Mouse (Mus musculus) G1E (cell line): ENCODE results near the gene Rb1. TPM values are rescaled to one million over a fixed set of nuclear protein-coding genes. Genes with fewer than 3 reads are reported as not detected.

ENCODE experiments used
- ATAC-seq: 2 replicates; pipeline ENCODE4 v1.8.0; 2016; ENCODE audit warnings: mild to moderate bottlenecking; ENCODE audit not compliant: insufficient number of reproducible peaks, poor library complexity, low FRiP score, severe bottlenecking; ENCODE audit errors: extremely low read depth
- DNase-seq: peaks from one replicate; pipeline ENCODE4 v3.0.0; 2012; ENCODE audit warnings: low spot score
- H3K27me3 ChIP-seq: 2 replicates; pipeline ENCODE4 v1.6.1; 2012; ENCODE audit warnings: mild to moderate bottlenecking, low read length, inconsistent platforms; ENCODE audit not compliant: insufficient read depth
- H3K36me3 ChIP-seq: replicated peaks from 2 replicates; pipeline ENCODE3; 2012; ENCODE audit warnings: mild to moderate bottlenecking, inconsistent platforms
- H3K4me1 ChIP-seq: 2 replicates; pipeline ENCODE4 v1.6.1; 2012; ENCODE audit warnings: low read depth, low read length, inconsistent platforms, mixed read lengths; ENCODE audit not compliant: insufficient read depth
- H3K4me3 ChIP-seq: 2 replicates; pipeline ENCODE4 v1.5.1; 2012; ENCODE audit warnings: low read depth, mild to moderate bottlenecking, inconsistent platforms, low read length, moderate library complexity, mixed read lengths
- H3K9me3 ChIP-seq: replicated peaks from 2 replicates; pipeline ENCODE4 v1.6.1; 2012; ENCODE audit warnings: inconsistent platforms
- CTCF ChIP-seq: IDR thresholded peaks from 2 replicates; pipeline ENCODE4 v1.5.1; 2012; ENCODE audit warnings: low read depth, low read length, inconsistent platforms, mixed read lengths
- GATA1 ChIP-seq: IDR thresholded peaks from 2 replicates; pipeline ENCODE4 v1.6.1; 2012; ENCODE audit warnings: borderline replicate concordance, low read length, inconsistent platforms, mixed read lengths
- GATA2 ChIP-seq: IDR thresholded peaks from 2 replicates; pipeline ENCODE4 v1.6.1; 2012; ENCODE audit warnings: low read depth, low read length, inconsistent platforms, borderline replicate concordance
- POLR2AphosphoS5 ChIP-seq: IDR thresholded peaks from 2 replicates; pipeline ENCODE4 v1.6.1; 2012; ENCODE audit warnings: low read depth, low read length, inconsistent platforms; ENCODE audit not compliant: insufficient replicate concordance
- TAL1 ChIP-seq: conservative IDR thresholded peaks from 2 replicates; pipeline ENCODE4 v1.6.1; 2012; ENCODE audit warnings: low read depth, low read length, inconsistent platforms, mixed read lengths
- polyA plus RNA-seq: library from polyadenylated mRNA; stranded (reverse); fragments of >175 nt; gene quantifications from 2 replicates; pipeline ENCODE4 v1.2.3, GENCODE M21; 2012
- total RNA-seq, 2 experiments: library from RNA; stranded (forward) in 1 of 2; stranded (reverse) in 1 of 2; fragments of 200-1000 nt in 1 of 2; fragments of >200 nt in 1 of 2; fragmentation: Nextera tagmentation in 1 of 2; gene quantifications; 2 replicates each; pipeline ENCODE4 v1.2.3; 2014 to 2017

Rb1 gene
- total and polyA plus RNA-seq, 3 experiments = 11.6 to 393 (median 64.9) TPM

DNA sequence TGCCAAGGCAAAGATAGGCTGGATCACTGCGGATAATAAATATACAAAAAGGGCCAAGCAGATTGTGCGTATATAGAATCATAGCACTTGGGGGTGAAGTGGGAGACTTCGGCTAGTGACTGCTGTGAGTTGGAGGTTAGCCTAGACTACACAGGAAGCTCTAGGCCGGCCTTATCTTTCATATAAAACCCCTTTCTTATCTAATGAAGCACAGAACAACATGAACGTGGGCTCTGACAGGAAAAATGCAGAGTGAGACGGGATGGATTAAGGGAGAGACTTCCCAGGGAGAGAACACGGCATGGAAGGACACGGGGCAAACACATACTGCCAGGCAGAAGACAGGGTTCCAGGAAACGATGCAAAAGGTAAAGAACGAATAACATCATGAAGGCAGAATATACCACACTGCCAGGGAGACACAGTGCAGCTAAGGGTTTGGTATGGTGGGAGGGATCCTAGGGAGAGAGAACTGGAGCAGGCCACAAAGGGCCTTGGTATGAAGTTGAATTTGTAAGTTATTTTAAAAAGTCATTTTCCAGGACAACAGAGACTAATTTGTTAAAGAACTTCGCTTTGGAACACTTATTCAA is 44.6 kb upstream of the Rb1 start:
- Histone ChIP-seq H3K36me3 (peaks cover 87% of the 10 kb centered on the region), H3K9me3 (no peaks in the 10 kb centered on the region), H3K4me1 (peaks cover 62% of the 10 kb centered on the region), H3K27me3 (no peaks in the 10 kb centered on the region), H3K4me3 (no peak overlapping the region; the same call in 1 of the 2 replicates)
- DNase-seq (peak; percentile 20), ATAC-seq (peak; percentile 67)
- TF ChIP-seq TAL1 (no peak; the same call in 1 of the 2 replicates), POLR2AphosphoS5 (no peak), GATA1 (no peak), GATA2 (no peak), CTCF (no peak)

DNA sequence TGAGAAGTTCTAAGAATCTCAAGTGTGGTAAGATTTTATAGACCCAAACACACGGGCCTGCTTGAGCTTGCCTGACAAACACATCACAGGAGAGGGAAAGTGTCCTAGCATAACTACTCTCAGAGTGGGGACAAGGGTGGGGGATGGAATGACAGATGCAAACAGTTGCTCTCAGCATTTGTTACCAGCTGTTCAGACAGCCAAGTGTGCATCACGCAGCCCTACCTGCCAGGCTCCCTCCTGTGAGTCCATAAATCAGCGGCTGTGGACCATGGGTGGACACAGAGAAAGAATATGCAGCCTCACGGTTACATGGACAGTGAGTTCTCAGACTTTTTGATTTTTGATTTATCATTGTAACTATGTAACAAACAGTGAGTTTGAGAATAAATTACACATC is 44.0 kb upstream of the Rb1 start:
- Histone ChIP-seq H3K9me3 (no peaks in the 10 kb centered on the region), H3K4me3 (no peak overlapping the region; the same call in 1 of the 2 replicates), H3K27me3 (no peaks in the 10 kb centered on the region), H3K36me3 (peaks cover 87% of the 10 kb centered on the region), H3K4me1 (peaks cover 57% of the 10 kb centered on the region)
- DNase-seq = peak; percentile 14
- ATAC-seq = no peak
- no peak for TF ChIP-seq TAL1
- TF ChIP-seq GATA1 = no peak
- TF ChIP-seq POLR2AphosphoS5 = no peak
- TF ChIP-seq CTCF = no peak
- no peak for TF ChIP-seq GATA2

DNA sequence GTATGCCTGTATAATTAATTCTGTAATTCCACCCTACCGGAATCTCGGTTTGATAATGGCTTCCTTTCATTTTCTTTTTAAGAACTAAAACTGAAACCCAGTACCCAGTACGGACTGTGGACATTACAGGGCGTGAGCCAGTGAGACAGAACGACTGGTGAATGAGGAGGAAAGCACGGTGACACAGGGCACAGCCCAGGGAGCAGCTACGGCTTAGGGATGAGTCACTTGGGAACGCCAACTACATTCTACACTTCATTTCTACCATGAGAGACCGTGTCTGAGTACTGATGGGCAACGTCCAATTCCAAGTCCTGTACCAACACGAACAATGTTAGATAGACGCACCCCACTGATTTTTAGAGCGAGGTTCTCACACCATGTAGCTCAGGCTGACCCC is 43.3 kb upstream of the Rb1 start:
- ATAC-seq (no peak), DNase-seq (no peak)
- TF ChIP-seq TAL1 (no peak), CTCF (no peak), GATA1 (no peak), GATA2 (no peak), POLR2AphosphoS5 (no peak)
- Histone ChIP-seq H3K9me3 (no peaks in the 10 kb centered on the region), H3K36me3 (peaks cover 87% of the 10 kb centered on the region), H3K4me3 (no peak overlapping the region; the same call in 1 of the 2 replicates), H3K4me1 (peaks cover 53% of the 10 kb centered on the region), H3K27me3 (no peaks in the 10 kb centered on the region)

DNA sequence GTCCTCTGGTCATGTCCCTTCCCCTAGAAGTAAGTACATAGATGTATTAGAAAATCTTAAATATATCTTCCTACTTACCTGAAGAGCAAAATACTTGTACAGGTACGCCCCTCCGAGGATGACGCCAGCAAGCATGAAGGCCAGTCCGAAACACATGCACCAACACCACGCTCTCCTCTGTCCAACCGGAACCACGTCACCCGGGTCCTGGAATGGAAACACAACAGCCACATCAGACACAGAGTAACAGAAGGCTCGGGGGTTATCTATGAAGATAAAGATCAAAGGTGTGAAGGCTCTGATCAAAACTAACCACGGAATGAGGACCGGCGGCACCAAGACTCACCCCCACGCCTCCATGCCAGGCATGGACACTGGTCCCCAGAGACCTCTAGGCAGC is 42.6 kb upstream of the Rb1 start:
- H3K27me3 ChIP-seq = no peaks in the 10 kb centered on the region
- peaks cover 49% of the 10 kb centered on the region for H3K4me1 ChIP-seq
- no peaks in the 10 kb centered on the region for H3K9me3 ChIP-seq
- H3K36me3 ChIP-seq = peaks cover 89% of the 10 kb centered on the region
- H3K4me3 ChIP-seq = no peak overlapping the region
- DNase-seq (no peak), ATAC-seq (no peak)
- TF ChIP-seq POLR2AphosphoS5 (no peak), GATA1 (no peak), TAL1 (no peak), CTCF (no peak), GATA2 (no peak)

DNA sequence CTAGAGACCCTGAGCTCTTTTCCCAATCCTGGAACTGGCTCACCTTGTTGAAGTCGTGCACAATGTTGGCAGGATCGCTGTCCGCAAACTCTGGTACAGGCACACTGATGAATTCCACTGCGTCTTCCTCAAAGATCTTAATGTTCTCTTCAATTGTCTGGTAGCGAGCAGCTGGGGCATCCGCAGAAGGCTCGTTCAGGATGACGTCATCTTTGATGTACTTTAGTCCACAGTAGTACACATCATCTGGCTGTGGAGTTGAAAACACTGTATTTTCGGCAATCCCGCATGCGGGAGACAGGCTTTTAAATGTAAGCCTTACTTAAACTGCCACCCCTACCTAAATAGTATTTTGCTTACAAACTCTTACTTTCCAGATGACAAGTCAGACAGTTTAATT is 40.7 kb upstream of the Rb1 start:
- TF ChIP-seq TAL1 = no peak
- TF ChIP-seq POLR2AphosphoS5 = no peak
- TF ChIP-seq GATA2 = no peak
- TF ChIP-seq GATA1 = no peak
- no peak for TF ChIP-seq CTCF
- peaks cover 93% of the 10 kb centered on the region for H3K36me3 ChIP-seq
- peaks cover 32% of the 10 kb centered on the region for H3K4me1 ChIP-seq
- no peak for ATAC-seq
- no peak overlapping the region for H3K4me3 ChIP-seq
- no peak for DNase-seq
- peaks cover 6% of the 10 kb centered on the region; the same call in 1 of the 2 replicates for H3K9me3 ChIP-seq
- H3K27me3 ChIP-seq = no peaks in the 10 kb centered on the region

DNA sequence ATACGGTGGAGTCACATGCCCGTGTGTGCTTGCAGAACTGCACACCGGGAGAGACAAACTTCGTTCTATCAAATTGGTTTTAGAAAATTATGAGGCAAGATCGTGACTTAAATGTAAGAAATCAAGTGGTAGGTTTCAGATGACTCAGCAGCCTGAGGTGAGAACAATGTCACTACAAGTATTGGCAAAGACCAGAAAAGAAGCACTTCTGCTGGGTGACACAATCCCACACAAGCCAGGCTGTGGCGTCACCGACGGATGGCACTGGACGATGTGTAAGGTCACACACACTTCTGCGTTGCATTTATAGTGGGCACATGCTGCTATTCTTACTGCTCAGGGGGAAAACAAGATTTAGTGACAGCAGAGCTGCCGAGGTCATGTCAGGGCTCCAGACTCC is 38.2 kb upstream of the Rb1 start:
- peaks cover 6% of the 10 kb centered on the region; the same call in 1 of the 2 replicates for H3K9me3 ChIP-seq
- DNase-seq (no peak), ATAC-seq (no peak)

More for the DNA sequence above, 38.2 kb upstream of the Rb1 start:
- Histone ChIP-seq H3K4me1 (peaks cover 7% of the 10 kb centered on the region), H3K4me3 (no peak overlapping the region), H3K36me3 (peaks cover 100% of the 10 kb centered on the region), H3K27me3 (no peaks in the 10 kb centered on the region)
- TF ChIP-seq POLR2AphosphoS5 (no peak), TAL1 (no peak), GATA2 (no peak), CTCF (no peak), GATA1 (no peak)
